8 mouse cellular contexts compared by ENCODE assay signal in genomic region chr2:152142046-152142445, GRCm38 (mm10). TPM values are rescaled to one million over a fixed set of nuclear protein-coding genes. Genes with fewer than 3 reads are reported as not detected.
DNase-seq lines count a peak whose midpoint lies in the region; ATAC-seq and TF ChIP-seq lines count a peak whose summit lies in the region.

No protein-coding gene starts in this region.

- peak overlapping the region; percentile 81; the same call in 1 of the 2 replicates for H3K9ac ChIP-seq in ES-Bruce4 (ENCODE audit: low read depth, poor library complexity, severe bottlenecking)
- peak overlapping the region; percentile 59; the same call in 1 of the 2 replicates for H3K9ac ChIP-seq in heart, embryonic 12.5 days
- H3K9ac ChIP-seq in kidney, embryonic 14.5 days (ENCODE audit: low read depth, low read length) = 0 out of 2 replicates have a peak overlapping the region, but pooled peaks have one; percentile 19

- H3K4me1 ChIP-seq in ES-Bruce4 (ENCODE audit: control insufficient read depth, insufficient read depth, low read length) = peaks cover 4% of the 10 kb centered on the region
- H3K4me1 ChIP-seq in heart, embryonic 12.5 days (replicated peaks) = peaks cover 18% of the 10 kb centered on the region
- H3K4me1 ChIP-seq in kidney, embryonic 14.5 days (ENCODE audit: control insufficient read depth, insufficient read depth, low read length) = peaks cover 21% of the 10 kb centered on the region

- H3K27me3 ChIP-seq in ES-Bruce4 (ENCODE audit: control insufficient read depth, insufficient read depth, low read length, poor library complexity, severe bottlenecking) = no peaks in the 10 kb centered on the region
- H3K27me3 ChIP-seq in heart, embryonic 12.5 days (replicated peaks) = peaks cover 71% of the 10 kb centered on the region
- peaks cover 21% of the 10 kb centered on the region for H3K27me3 ChIP-seq in kidney, embryonic 14.5 days (ENCODE audit: control insufficient read depth, insufficient read depth, low read length)

- H3K4me3 ChIP-seq in ES-Bruce4 (ENCODE audit: low read depth, low read length) = peak overlapping the region; percentile 35; the same call in 1 of the 2 replicates
- H3K4me3 ChIP-seq in heart, embryonic 12.5 days = peak overlapping the region; percentile 47
- H3K4me3 ChIP-seq in kidney, embryonic 14.5 days (ENCODE audit: low read length) = peak overlapping the region; percentile 50

- peak overlapping the region; percentile 59 for H3K27ac ChIP-seq in ES-Bruce4 (ENCODE audit: insufficient read depth, low read length)
- no peak overlapping the region for H3K27ac ChIP-seq in heart, embryonic 12.5 days (ENCODE audit: poor library complexity, severe bottlenecking)
- peak overlapping the region; percentile 53 for H3K27ac ChIP-seq in kidney, embryonic 14.5 days (ENCODE audit: low read depth, low read length)

- H3K9me3 ChIP-seq in ES-Bruce4 (replicated peaks; ENCODE audit: control insufficient read depth, insufficient read depth, low read length, poor library complexity, severe bottlenecking) = no peaks in the 10 kb centered on the region
- no peaks in the 10 kb centered on the region for H3K9me3 ChIP-seq in heart, embryonic 12.5 days (replicated peaks)
- H3K9me3 ChIP-seq in kidney, embryonic 14.5 days (ENCODE audit: control insufficient read depth, low read length) = no peaks in the 10 kb centered on the region

- TF ChIP-seq CTCF in ES-Bruce4 (IDR thresholded peaks at IDR 0.05; ENCODE audit: low read depth, low read length) = no peak

- 1% methylated on average over 13 of the region's 13 CpGs for WGBS in heart, embryonic 12.5 days
- 0% methylated on average over 13 of the region's 13 CpGs for WGBS in kidney, embryonic 14.5 days

- peak; percentile 80 for DNase-seq in embryo, embryonic 10 days (ENCODE audit: low spot score)
- peak; percentile 62 for DNase-seq in lung, postnatal 10 days
- DNase-seq in yolk sac, embryonic 10.5 days (ENCODE audit: low spot score) = peak; percentile 64
- no peak for DNase-seq in frontal cortex, postnatal 10 days (ENCODE audit: low spot score in 2 of 2)
- no peak for DNase-seq in layer of hippocampus, adult 18-20 months (ENCODE audit: low spot score in 2 of 2)

- peaks cover 10% of the 10 kb centered on the region for H3K36me3 ChIP-seq in ES-Bruce4 (ENCODE audit: control insufficient read depth, insufficient read depth, low read length, poor library complexity, severe bottlenecking)
- H3K36me3 ChIP-seq in heart, embryonic 12.5 days = no peaks in the 10 kb centered on the region
- no peaks in the 10 kb centered on the region for H3K36me3 ChIP-seq in kidney, embryonic 14.5 days (ENCODE audit: control insufficient read depth, insufficient read depth, low read length)

- H3K4me2 ChIP-seq in heart, embryonic 12.5 days = peak overlapping the region; percentile 87
- H3K4me2 ChIP-seq in kidney, embryonic 14.5 days (replicated peaks; ENCODE audit: low read depth, low read length) = peak overlapping the region; percentile 73

- TF ChIP-seq EP300 in ES-Bruce4 (IDR thresholded peaks at IDR 0.05; ENCODE audit: insufficient read depth, low read depth, low read length) = 0 out of 2 replicates have a peak, but pooled peaks have one; percentile 34

- 0 out of 2 replicates have a peak, but pooled peaks have one; percentile 41 for ATAC-seq in heart, embryonic 12.5 days (ENCODE audit: insufficient number of reproducible peaks, low FRiP score)
- peak; percentile 84 for ATAC-seq in kidney, embryonic 14.5 days (ENCODE audit: low FRiP score, low TSS enrichment)

- TF ChIP-seq POLR2A in ES-Bruce4 (IDR thresholded peaks at IDR 0.05; ENCODE audit: insufficient read depth, low read length) = no peak

RNA-seq across cellular contexts. Expression of gene Tcf15, which starts 1.3 kb away (rescaled TPM):
- 8.3 and 8.5 TPM in 2 replicates for polyA plus RNA-seq in ES-Bruce4 (2011; ENCODE audit: insufficient read depth, insufficient read length, low read depth, missing spikeins)
- polyA plus RNA-seq in heart, embryonic 12.5 days (2016; fragmentation: Nextera tagmentation; extraction: Ambion mirVana) = 4.1 and 4.7 TPM in 2 replicates
- polyA plus RNA-seq in kidney, embryonic 14.5 days (2014; fragmentation: Nextera tagmentation; extraction: Ambion mirVana) = 18.2 and 19.2 TPM in 2 replicates
- 1 to 10 TPM; 2.9 to 3.1 TPM for total RNA-seq in layer of hippocampus, adult 18-20 months (2021)

RNA-seq across cellular contexts. Expression of gene Srxn1, which starts 36.7 kb away (rescaled TPM):
- 18.1 TPM in 2 replicates for polyA plus RNA-seq in ES-Bruce4 (2011; ENCODE audit: insufficient read depth, insufficient read length, low read depth, missing spikeins)
- polyA plus RNA-seq in heart, embryonic 12.5 days (2016; fragmentation: Nextera tagmentation; extraction: Ambion mirVana) = 9.4 and 9.6 TPM in 2 replicates
- 4.7 and 9.5 TPM in 2 replicates for polyA plus RNA-seq in kidney, embryonic 14.5 days (2014; fragmentation: Nextera tagmentation; extraction: Ambion mirVana)
- 10 to 100 TPM; 74.1 to 84.4 TPM for total RNA-seq in layer of hippocampus, adult 18-20 months (2021)

Comparison
In these comparisons a context has a peak if more than half of its experiments do, and no peak if none do; other contexts are left out.
1. H3K9ac ChIP-seq: peak in every context shown above with its lines; median percentile 81 in ES-Bruce4; 59 in heart, embryonic 12.5 days; 19 in kidney, embryonic 14.5 days.
2. DNase-seq: peak in embryo, embryonic 10 days (single experiment), lung, postnatal 10 days (single experiment) and yolk sac, embryonic 10.5 days (single experiment); none in frontal cortex, postnatal 10 days (0 of 2) and layer of hippocampus, adult 18-20 months (0 of 2).
3. Peak in every context shown above with its lines, with median percentiles within 50 percentile points of each other: H3K4me3 ChIP-seq.